Mouse (Mus musculus): ENCODE data around the gene Ptpre. TPM values are rescaled to one million over a fixed set of nuclear protein-coding genes. Genes with fewer than 3 reads are reported as not detected.

The Ptpre gene
- total RNA-seq, 2 experiments from 2014 or later = 6.0 to 6.4 TPM

DNA sequence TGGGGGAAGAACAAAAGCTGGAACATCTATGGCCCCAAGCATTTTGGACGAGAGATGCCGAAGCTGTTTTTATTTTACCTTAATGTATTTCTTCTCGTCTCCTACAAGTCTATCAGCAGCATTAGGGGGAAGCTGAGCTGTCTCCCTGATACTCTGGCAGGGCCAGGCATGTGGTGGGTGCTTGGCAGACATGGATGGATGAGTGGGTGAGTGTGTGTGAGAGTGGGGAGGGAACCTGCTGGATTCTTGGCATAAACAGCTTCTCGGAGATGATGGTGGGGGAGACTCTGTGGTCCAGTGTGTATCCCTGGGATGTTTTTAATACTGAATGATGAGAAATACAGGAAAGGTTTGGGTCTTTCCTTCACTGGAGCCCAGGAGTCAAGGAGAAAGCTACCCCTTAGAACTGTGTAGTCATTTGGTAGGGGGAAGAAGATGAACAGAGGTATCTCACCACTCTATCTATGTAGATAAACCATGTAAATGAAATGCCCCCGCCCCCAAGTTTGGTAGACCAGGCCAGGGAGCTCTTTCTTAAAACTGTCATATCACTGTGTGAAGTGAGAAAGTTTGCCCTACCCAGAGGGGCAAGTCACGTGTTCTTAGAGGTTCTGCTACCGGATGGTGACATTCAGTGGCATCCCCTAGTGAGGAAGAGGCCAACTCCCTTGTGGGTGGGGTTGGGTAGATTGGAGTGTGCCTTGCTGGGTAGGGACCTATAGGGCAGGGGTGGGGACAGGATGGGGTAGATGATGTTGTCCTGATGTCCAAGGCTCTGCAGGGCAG lies 43.2 kb downstream of the Ptpre start:
- no peak for DNase-seq

DNA sequence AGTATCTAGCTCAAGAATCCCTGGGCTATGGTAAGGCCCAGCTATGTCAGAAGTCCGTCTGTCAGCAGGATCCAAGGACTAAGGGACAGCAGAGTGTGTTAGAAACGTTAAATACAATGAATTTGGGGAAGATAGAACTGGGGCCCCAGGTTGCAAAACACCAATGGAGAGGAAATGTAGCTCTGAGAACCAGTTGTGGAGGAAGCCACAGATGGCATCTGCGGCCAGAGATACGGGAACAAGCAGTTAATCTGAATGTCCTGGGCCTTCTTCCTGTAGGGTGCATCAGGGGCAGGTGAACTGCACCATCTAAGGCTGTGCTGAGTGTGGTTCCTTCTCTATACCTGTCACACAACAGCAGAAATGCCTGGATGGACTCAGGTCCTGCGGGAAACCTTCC lies 43.8 kb downstream of the Ptpre start:
- DNase-seq = no peak

DNA sequence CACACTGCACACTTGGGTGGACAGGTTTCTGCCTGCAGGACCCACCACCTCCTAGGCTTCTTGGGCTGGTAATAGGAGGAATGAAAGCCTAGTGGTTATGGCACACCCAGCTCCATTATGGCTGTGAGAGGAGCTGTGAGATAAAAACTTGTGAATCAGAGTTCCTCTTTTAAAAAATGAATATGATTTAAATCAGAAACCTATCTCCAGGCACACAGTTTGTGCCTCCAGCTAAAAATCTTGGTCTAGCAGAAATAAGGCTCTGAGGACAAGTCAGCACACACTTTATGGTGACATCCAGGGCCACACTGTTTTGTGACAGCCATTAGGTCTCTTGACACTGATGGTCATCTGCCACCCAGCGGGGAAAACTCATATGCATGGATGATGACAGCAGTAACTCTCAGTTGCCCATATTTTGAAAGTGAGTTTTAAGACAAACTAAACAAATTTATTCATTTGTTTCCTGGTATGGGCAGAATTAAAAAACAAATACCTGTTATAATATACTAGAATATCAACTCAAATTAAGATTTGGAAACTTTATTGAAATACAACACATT lies 47.9 kb downstream of the Ptpre start:
- DNase-seq = no peak

DNA sequence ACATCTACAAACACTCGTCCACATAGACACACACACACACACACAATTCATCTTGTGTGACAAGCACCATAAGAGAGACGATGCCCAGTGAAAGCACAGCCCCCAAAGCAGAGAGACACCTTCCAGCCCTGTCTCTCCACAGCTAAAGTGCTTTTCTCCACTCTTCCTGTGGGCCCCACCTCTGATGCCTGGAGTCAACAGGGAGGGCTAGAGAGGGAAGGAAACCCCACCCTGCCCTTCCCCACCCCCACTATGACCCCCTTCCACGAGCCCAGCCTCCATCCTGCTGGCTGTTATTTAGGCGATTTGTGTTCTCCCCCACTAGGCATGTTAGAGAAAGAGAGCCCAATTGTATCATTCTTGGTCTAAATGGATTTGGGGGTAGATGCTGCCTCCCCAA lies 49.1 kb downstream of the Ptpre start:
- no peak for DNase-seq

DNA sequence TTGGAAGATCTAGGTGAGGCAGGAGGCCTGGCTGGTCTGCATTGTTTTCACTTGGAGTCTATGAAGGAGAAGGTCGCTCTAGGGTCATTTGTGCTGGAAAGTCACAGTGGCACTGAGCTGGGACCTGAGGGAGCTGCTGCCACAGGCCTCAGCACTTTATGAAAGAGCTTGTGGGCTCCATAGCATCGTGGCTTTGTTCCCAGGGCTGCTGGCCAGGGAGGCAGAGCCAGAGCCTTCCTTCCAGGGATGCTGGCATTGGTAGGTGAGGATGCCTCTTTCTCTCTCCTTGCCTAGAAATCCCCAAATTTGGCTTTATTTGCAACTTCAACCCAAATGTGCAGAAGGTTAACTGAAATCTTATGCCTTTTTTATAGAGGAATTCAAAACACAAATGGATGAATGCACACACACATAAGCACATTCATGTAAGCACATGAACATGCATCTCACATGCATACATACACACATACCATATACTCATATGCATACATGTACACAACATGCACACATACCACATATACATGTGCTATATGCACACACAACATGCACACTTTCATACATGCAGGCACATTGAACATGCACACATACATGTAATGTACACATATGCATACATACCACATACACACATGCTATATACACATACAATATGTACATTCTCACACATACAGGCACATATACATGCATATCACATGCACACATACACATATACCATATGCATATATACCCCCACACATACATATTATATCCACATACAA lies 50.7 kb downstream of the Ptpre start:
- DNase-seq = no peak

DNA sequence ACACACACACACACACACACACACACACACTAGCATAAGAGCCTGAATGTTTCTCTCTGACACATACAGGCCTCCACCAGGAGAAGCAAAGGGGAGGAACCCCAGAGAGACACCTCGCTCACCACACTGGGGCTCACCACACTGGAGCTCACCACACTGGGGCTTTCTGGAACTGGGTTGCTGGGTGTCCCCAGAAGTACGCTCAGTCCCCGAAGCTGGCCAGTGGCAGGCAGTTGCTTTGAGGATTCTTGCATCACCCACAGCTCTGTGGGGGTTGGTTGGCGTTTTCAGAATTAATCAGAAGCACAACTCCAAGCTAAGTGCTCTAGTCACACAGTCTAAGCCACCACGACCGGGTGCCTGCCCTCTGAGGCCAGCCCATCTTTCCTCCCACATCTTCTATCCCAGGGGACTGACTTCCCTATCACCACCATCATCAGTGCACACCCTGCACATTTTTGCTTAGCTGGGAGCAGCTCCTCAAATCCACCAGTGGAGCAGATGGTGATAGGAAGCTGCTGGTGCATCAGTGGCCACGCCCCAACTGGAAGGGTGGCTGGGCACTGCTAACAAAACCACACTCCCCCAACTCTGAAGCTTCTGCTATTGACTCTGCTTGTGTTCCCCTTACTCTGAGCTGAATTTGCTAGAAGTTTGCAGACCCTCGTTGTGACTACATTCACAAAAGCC lies 51.5 kb downstream of the Ptpre start:
- DNase-seq = no peak

DNA sequence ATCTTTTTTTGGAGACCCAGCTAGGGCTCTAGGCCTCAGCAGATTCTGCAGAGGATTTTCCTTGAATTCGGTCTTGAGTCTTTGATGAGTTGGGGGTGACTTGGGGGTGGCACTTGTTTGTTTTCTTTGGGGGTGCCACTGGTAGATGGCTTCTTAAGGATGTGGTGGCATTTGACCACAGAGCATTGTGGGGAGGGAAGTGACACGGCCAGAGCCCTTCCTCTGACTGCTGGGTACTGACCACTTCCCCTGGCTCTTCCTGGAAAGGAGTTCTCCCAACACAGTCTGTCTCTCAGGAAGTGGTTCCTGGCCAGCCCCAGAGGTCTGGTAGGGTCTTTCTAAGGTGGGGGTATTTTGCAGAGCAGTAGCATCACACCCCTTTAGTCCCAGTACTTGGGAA lies 54.2 kb downstream of the Ptpre start:
- DNase-seq = no peak

DNA sequence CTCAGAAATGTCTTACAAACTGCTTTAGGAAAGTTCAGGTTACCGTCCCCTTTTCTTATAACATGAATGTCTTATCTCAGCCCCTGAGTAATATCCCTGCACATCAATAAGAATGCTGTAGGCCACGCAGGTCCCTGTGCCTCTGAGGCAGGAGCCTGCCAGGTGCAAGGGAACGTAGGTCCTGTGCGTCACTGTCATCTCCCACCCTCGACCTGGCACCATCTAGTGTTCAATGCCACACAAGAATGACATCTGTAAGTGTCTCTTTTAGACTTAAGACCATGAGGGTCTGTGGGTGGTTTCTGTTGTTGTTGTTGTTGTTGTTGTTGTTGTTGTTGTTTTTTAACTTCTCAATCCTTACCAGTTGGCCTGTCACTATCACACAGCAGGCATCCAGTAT lies 56.0 kb downstream of the Ptpre start:
- DNase-seq = no peak

DNA sequence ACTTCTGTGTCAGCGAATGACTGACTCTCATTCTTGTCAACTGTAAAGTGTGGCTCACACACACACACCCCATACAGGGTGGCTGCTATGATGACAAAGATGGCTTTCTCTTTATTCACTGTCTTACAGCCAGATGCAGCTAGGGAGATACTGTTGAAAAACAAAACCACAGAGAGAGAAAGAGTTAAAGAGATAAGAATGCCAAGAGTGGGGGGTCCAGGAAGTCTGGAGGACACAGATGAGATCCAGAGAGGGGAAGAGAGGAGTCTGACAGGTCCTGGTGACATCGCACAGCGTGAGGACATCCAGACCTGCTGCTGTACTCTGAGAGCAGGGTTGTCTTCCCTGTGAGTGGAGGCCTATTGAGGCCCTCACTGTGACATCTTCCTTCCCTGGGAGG lies 56.5 kb downstream of the Ptpre start:
- no peak for DNase-seq

DNA sequence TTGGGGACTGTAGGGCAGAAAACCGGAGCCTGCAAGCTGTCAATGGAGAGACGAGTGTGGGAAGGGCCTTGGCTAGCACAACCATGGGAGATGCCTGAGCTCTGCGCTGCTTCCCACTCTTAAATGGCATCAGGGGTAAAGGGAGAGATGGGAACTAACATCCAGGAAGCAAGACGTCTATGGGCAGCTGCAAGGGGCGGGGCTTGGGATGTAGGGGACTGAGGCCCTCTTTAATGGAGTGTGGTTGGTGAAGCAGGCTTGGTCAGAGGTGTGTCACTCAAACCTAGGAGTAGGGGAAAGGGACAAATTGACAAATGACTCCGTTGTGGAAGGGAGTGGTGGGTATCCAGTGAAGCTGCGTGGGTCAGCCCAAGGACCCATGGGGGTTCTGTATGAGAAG lies 57.4 kb downstream of the Ptpre start:
- DNase-seq = no peak

DNA sequence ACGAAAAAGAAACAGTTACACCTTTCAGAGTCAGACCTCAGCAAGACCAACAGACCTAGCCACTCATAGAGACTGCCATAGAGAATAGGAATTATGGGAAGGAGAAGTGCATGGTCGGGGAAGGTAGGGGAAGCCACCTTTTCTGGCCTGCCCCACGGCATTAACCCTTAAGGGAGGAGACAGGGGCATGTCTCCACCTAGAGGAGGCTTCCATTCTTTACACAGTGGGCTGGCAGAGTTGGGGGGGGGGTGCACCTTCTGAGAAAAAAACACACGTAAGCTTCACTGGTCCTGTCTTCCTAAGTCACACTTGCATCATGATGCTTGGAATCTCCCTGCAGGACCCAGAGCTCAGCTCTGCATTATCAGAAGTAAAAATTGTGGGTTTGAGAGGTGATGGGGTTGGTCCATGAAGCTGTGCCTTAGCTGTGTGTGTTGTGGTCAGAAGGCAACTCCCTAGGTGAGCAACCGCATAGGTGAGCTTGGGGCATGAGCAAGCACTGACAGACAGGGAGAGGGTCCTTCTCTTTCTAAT lies 58.4 kb downstream of the Ptpre start:
- no peak for DNase-seq

DNA sequence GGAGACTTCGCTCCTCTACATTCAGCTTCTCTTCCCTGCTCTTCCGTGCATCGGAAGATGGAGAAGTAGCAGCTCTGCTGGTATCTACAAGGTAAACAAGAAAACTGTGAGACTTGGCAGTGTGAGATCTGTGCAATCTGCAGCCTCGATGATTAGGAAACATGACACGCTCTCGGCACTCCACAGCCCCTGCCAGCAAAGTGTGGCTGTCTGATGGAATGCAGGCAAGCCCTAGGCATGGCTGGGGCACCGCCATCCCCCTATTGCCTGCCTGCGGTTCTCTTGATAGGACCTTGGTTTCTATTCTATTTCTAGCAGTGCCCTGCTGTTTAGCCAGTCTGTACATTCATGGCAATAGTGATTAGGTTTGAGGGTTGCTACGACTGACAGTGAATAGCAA lies 59.7 kb downstream of the Ptpre start:
- peak; percentile 45 for DNase-seq

DNA sequence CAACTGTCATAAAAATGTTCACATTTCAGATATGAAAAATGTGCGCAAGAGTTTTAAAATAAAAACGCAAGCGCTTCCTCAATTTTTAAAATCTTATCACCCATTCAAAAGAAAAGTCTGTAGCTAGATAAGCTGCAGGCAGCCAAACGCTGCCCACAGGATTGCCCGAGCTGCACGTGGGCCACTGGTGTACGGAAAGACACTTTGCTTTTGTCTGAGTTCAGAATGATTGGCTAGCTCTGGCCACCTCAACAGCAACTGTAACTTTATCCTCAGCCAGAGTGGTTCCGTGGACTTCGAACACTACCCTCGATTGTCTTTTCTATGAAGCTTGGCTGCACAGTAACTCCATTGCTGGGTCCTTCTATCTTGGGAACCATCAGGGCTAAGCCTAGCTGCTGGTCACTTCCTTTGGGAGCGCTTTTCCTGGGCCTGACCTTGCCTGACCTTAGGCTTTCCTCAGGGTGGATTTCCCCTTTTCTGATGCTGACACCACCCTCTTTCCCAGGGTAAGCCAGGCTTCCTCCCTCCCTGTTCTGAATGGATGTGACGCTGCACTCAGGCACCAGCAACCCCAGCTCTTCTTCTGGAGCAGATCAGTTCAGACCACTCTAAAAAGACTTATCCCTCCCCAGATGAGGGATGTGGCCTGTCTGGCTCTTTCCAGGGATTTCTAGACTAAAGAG lies 60.5 kb downstream of the Ptpre start:
- DNase-seq = peak; percentile 27

DNA sequence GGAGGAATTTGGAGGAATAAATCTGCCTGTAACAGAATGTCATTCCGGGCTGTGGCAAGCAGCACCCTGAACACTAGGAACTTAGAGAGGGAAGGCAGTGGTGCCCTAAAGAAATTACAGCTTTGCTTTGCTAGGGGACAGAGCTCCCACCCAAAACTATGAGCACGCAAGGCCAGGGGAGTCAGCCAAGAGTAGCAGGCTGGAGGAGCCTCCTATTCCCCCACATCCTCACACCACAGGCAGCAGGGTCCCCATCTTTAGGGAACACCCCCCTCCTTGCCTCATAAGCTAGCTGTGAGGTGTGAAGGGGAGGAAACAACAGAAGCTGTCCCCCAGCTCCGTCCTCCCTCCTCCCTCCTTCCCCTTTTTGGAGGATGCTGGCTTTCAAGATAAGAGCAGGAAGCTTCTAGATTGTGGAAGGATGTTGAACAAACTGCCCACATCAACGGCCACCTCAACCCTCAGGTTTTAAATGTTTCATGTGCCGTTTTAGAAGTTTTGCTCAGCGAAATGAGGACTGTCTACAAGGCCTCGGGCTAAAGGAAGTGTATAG lies 61.1 kb downstream of the Ptpre start:
- peak; percentile 17 for DNase-seq

DNA sequence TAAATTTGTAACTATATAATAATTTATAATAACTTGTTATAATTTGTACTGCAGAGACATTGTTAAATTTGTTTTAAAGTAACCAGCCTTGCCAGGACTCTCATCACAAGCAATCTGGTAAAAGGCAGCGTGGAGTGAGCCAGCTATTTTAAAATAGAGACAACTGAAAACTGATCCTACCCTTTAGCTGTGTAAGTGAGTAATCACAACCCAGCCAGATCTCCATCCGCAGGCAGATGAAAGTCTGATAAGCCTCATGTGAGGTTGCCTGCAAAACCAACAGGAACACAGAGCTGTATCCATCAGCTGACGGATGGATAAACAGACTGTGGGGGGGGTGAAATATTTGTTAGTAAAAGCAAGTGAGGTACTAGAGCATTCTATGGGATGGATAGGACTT lies 62.8 kb downstream of the Ptpre start:
- DNase-seq = no peak

DNA sequence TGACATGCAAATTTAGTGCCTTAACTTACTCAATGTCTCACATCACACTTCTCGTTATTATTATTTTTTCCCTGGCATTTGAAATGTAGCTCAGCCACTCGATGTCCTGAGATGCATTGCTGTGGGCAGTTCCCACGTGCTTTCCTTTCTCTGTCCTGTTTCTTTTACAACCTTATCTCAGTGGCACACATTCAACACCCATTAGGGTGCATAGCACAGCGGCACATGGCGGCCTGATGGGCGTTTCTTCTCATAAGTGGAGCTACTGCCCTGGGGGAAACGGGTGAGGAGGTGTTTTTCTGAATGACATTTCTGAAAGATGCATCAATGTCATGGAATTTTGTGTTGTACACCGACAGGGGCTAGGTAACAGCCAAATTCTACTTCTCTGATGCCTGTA lies 64.3 kb downstream of the Ptpre start:
- DNase-seq = no peak

DNA sequence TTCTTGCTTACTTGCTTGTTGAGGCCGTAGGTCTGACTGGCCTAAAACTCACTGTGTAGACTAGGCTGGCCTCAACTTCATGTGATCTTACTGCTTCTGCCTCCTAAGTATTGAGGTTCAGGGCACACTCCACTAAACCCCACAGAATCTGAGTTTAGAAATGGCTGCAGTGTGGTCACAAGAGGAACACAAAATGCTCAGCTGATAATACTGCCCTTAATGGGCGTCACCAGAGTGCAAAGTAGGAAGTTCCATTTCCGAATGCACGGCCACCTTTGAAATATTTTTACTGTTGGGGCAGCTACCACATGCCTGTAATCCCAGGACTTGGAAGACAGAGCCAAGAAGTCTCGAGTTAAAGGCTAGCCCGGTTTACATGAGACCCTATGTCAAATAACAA lies 65.0 kb downstream of the Ptpre start:
- no peak for DNase-seq

DNA sequence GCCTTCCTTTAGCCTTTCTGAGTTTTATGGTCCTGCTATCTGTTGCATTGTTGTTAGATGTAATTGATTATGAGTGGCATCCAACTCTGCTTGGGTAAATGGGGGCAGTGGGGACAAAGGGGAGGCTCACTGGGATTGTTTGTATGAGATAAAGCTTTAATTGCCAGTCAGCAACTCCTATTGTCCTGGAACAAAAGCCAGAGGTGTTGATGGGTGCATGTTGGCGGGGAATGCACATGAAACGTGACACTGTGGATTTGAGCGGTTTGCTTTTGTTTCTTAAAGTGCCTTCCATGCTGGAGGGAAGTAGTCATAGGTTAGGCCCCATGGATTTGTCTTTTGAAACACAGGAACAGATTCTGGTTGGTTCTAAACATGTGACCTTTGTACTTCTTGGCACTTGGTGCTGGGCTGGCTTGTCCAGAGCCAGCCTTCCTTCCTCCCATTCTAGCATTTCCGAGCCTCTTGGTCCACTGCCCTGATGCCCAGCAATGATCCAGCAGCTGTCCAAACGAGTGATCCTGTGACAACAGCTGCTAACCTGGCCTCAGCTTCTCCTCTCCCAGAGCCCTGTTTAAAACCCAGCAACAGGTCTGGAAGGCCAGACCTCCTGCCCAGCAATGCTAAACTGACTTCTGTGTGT lies 65.7 kb downstream of the Ptpre start:
- peak; percentile 29 for DNase-seq

DNA sequence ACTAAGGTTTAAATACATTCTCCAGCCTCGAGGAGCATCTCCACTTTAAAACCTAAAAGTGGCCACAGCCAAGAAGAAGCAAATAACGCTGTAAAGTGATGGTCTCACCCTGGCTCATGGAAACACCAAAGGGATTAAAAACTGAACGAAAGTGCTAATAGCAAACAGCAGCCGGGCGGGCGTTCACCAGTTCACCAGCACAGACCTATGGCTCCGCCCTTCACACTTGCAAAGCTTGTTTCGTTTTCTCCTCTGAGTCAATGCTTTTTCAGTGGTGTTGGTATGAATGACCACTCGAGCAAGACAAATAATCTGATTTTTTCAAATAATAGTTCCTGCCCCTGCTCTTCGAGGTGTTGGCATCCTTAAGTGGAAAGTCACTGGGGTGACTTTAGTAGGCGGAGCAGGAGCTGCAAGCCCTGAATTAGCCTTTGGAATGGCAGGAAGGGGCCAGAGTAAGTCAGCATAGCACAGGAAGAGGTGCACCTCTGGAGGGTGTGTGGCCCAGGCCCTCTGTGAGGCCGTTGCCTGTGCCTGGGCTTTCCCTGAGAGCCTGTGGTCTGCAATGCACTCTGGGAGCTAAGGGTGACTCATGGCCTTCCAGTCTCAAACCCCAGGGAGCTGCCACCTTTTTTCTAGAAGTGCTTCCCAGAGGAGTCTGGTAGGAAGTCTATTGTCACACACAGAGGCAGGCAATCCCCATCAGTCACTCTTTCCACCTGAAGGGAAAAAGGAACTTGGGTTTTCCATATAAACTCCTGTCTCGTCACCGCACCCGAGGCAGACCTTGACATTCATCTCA lies 67.9 kb downstream of the Ptpre start:
- peak; percentile 46 for DNase-seq

DNA sequence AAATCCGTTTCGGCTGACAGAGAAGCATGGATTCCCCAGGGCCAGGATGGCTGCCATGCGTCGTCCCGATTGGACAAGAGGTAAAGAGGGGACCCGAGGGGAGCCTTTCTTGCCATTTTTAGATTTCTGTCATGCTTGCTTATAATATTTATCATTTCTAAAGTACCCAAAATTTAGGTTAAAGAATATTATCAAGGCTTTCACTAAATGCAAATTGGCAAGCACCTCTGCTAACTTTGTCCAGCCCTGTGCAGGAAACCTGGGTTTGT lies 68.5 kb downstream of the Ptpre start:
- no peak for DNase-seq

DNA sequence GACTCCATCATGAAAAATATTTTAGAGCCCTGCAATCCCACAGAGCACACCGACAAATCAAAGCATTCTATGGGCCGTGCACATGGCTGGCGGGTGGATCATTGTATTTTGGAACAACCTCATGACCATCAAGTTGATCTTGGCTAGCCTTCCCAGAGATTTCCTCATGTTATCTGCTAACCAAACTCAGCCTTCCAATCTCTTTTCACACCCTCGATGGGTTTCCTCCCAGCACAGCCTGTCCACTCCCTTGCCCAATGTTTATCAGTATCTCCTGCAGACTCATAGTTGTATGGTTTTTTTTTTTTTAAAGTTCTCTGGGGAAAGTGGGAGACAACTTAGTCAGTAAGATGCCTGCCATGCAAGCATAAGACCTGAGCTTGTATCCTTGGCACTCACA lies 70.9 kb downstream of the Ptpre start:
- no peak for DNase-seq
